Mouse (Mus musculus) gastrocnemius, postnatal 25 days (tissue): ENCODE measurements around the gene Grk3. TPM values are rescaled to one million over a fixed set of nuclear protein-coding genes. Genes with fewer than 3 reads are reported as not detected.

ENCODE experiments used
- DNase-seq: peaks from one replicate; pipeline ENCODE4 v3.0.0; 2022
- long read RNA-seq, 2 experiments: library from polyadenylated mRNA; stranded (forward); transcript quantifications; one replicate each; pipeline ENCODE4 v2.0.0; 2021
- total RNA-seq, 2 experiments: library from RNA; stranded (reverse); gene quantifications; 1 replicate in 1 of 2; 2 replicates in 1 of 2; pipeline ENCODE4 v1.2.3; 2021

The Grk3 gene
- total RNA-seq, result 1 to 10 TPM; 3.6 to 4.5 TPM
- long read RNA-seq, experiment 1, partial matches to known transcripts, result 0 of 1 reads
- long read RNA-seq, experiment 1, other reads (novel, unspliced or antisense), result 1 of 1 reads
- long read RNA-seq, experiment 2, partial matches to known transcripts, result 0 of 1 reads
- long read RNA-seq, experiment 2, other reads (novel, unspliced or antisense), result 1 of 1 reads

GRCm38 (mm10) chr5:113015236-113016061 lies at the start of gene Grk3:
TSS of gene Grk3 (minus strand) at chr5:113015791.
- peak; percentile 61 for DNase-seq

GRCm38 (mm10) chr5:113054308-113054707 lies 38.7 kb upstream of the Grk3 start:
- DNase-seq, result peak; percentile 61

- DNase-seq, result no peak
These were observed 35.1 kb upstream of the Grk3 start for GRCm38 (mm10) chr5:113050581-113051185.

- no peak for DNase-seq
These were observed 34.3 kb upstream of the Grk3 start for GRCm38 (mm10) chr5:113049876-113050275.

- DNase-seq, result no peak
These were observed 30.1 kb upstream of the Grk3 start for GRCm38 (mm10) chr5:113045511-113046273.

GRCm38 (mm10) chr5:113043531-113043930 lies 27.9 kb upstream of the Grk3 start:
- DNase-seq, result peak; percentile 41

GRCm38 (mm10) chr5:113041567-113042071 lies 26.0 kb upstream of the Grk3 start:
- peak; percentile 86 for DNase-seq

GRCm38 (mm10) chr5:113040776-113041175 lies 25.2 kb upstream of the Grk3 start:
- no peak for DNase-seq

GRCm38 (mm10) chr5:113038601-113039000 lies 23.0 kb upstream of the Grk3 start:
- DNase-seq, result no peak

GRCm38 (mm10) chr5:113035094-113036047 lies 19.8 kb upstream of the Grk3 start:
- DNase-seq, result no peak

- no peak for DNase-seq
These were observed 15.7 kb upstream of the Grk3 start for GRCm38 (mm10) chr5:113031201-113031754.

GRCm38 (mm10) chr5:113030082-113030481 lies 14.5 kb upstream of the Grk3 start:
- DNase-seq, result no peak

- no peak for DNase-seq
These were observed 11.1 kb upstream of the Grk3 start for GRCm38 (mm10) chr5:113026706-113027105.

- peak; percentile 24 for DNase-seq
These were observed 8.7 kb upstream of the Grk3 start for GRCm38 (mm10) chr5:113024154-113024764.

- DNase-seq, result no peak
These were observed 2.6 kb upstream of the Grk3 start for GRCm38 (mm10) chr5:113018190-113018589.

- DNase-seq, result no peak
These were observed 1.4 kb upstream of the Grk3 start for GRCm38 (mm10) chr5:113017004-113017403.

- peak; percentile 65 for DNase-seq
These were observed 769 bp downstream of the Grk3 start for GRCm38 (mm10) chr5:113014808-113015235.

- DNase-seq, result peak; percentile 28
These were observed 1.3 kb downstream of the Grk3 start for GRCm38 (mm10) chr5:113014111-113014807.

GRCm38 (mm10) chr5:113011926-113012325 lies 3.7 kb downstream of the Grk3 start:
- no peak for DNase-seq
